Mouse (Mus musculus) hindbrain, embryonic 13.5 days (tissue): ENCODE measurements at regions not wholly inside any gene's neighbourhood (a gene's known extent, or its start where the extent isn't known, plus 50 kb on each side); places are given as distances from the start of the nearest gene placed in this dataset.

Source experiments
- ATAC-seq: fragments of 200-750 bp; cut with Nextera tagmentation; 2 replicates; pipeline ENCODE4 v1.8.0; 2017; ENCODE audit warnings: moderate TSS enrichment; ENCODE audit not compliant: low FRiP score
- H3K27ac ChIP-seq: fragments of 300-500 bp; sonication (generic); 2 replicates; pipeline ENCODE4 v1.5.1; 2015; ENCODE audit warnings: inconsistent platforms, mild to moderate bottlenecking, moderate library complexity
- H3K27me3 ChIP-seq: fragments of 300-500 bp; sonication (generic); 2 replicates; pipeline ENCODE4 v1.6.1; 2015; ENCODE audit warnings: mild to moderate bottlenecking, inconsistent platforms
- H3K36me3 ChIP-seq: fragments of 300-500 bp; sonication (generic); 2 replicates; pipeline ENCODE4 v1.6.1; 2015; ENCODE audit warnings: mild to moderate bottlenecking, inconsistent platforms
- H3K4me1 ChIP-seq: fragments of 300-500 bp; sonication (generic); replicated peaks from 2 replicates; pipeline ENCODE4 v1.6.1; 2015; ENCODE audit warnings: inconsistent platforms
- H3K4me2 ChIP-seq: fragments of 300-500 bp; sonication (generic); 2 replicates; pipeline ENCODE4 v1.6.1; 2015; ENCODE audit warnings: inconsistent platforms, mild to moderate bottlenecking, moderate library complexity
- H3K4me3 ChIP-seq: fragments of 300-500 bp; sonication (generic); 2 replicates; pipeline ENCODE4 v1.5.1; 2015; ENCODE audit warnings: mild to moderate bottlenecking, inconsistent platforms
- H3K9ac ChIP-seq: fragments of 300-500 bp; sonication (generic); 2 replicates; pipeline ENCODE4 v1.6.1; 2015; ENCODE audit warnings: mild to moderate bottlenecking, inconsistent platforms
- H3K9me3 ChIP-seq: fragments of 300-500 bp; sonication (generic); 2 replicates; pipeline ENCODE4 v1.6.1; 2016; ENCODE audit warnings: inconsistent platforms
- WGBS: fragments of 180-500 bp; shearing (Covaris S2); methylation state at CpG from one replicate; pipeline ENCODE4 v1.1.7; 2015; 5-methylcytosine and 5-hydroxymethylcytosine counted together

DNA sequence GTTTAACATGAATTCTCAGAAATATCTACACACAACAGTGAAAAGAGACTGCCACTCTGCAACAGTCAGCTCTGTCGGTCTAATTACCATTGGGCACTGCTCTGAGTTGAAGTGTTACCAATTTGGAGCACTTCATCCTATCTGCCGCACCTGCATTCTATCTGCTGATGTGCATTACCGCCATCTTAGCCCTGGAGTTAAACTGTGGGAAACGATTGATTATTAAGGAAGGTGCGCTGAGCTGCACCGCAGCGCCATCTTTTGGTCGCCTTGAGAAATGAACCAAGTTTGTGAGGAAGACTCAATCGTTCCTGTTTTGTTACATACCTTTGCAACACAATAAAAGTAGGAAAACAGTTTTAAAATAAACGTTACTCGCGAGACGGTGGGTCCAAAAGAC, 110.5 kb downstream of the Rergl start:
- no peak overlapping the region for H3K4me3 ChIP-seq
- H3K4me1 ChIP-seq, result no peaks in the 10 kb centered on the region
- H3K27ac ChIP-seq, result no peak overlapping the region
- no peaks in the 10 kb centered on the region for H3K9me3 ChIP-seq
- H3K36me3 ChIP-seq, result no peaks in the 10 kb centered on the region
- H3K27me3 ChIP-seq, result no peaks in the 10 kb centered on the region
- 7% methylated on average over 13 of the region's 13 CpGs for WGBS
- no peak overlapping the region for H3K9ac ChIP-seq
- H3K4me2 ChIP-seq, result no peak overlapping the region
- peak; percentile 73 for ATAC-seq

DNA sequence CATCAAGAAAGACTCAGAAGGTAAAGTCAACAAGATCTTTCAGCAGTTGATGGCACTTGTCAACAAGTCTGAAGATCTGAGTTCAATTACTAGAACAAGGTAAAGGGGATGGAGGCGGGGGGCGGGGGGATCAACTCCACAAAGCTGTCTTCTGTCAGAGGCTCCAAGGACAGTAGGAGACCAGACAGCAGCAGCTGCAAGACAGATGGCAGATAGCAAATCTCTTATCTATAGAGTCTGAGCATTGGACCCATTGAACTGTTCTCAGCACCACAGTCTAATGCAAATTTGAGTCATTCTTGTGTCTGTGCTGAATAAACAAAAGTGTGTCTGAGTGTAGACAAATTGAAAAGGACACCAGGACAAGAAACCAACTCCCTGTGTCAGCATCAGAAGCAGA, 150.8 kb downstream of the Rergl start:
- H3K36me3 ChIP-seq, result no peaks in the 10 kb centered on the region
- WGBS, result 90% methylated on average over 2 of the region's 2 CpGs
- H3K4me1 ChIP-seq, result no peaks in the 10 kb centered on the region
- ATAC-seq, result no peak
- no peak overlapping the region for H3K9ac ChIP-seq
- H3K4me2 ChIP-seq, result no peak overlapping the region
- H3K27me3 ChIP-seq, result no peaks in the 10 kb centered on the region
- H3K27ac ChIP-seq, result no peak overlapping the region
- no peak overlapping the region for H3K4me3 ChIP-seq
- H3K9me3 ChIP-seq, result no peaks in the 10 kb centered on the region; the same call in 1 of the 2 replicates

DNA sequence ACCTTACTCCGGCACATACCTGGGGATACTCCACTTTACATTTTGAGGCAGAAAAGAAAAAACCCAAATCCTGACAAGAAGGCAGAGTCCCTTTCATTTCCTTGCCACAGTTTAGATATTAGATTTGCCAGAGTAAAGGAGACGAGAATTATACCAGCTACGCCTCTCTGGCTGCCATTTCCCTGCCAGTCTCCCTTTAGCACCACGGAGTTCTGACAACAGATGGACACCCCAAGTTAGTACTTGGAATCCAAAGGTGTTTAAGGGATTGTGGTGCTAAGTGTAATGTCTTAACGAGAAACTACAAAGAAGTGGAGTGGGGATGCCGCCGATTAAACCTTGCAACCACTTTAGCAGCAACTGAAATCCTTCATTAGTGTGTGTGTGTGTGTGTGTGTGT, 176.6 kb downstream of the Rergl start:
- Histone ChIP-seq H3K9ac (no peak overlapping the region), H3K4me2 (no peak overlapping the region), H3K9me3 (no peaks in the 10 kb centered on the region), H3K4me3 (no peak overlapping the region), H3K27ac (no peak overlapping the region), H3K27me3 (no peaks in the 10 kb centered on the region), H3K4me1 (no peaks in the 10 kb centered on the region), H3K36me3 (no peaks in the 10 kb centered on the region)
- WGBS, result 89% methylated on average over 7 of the region's 7 CpGs
- ATAC-seq, result no peak

DNA sequence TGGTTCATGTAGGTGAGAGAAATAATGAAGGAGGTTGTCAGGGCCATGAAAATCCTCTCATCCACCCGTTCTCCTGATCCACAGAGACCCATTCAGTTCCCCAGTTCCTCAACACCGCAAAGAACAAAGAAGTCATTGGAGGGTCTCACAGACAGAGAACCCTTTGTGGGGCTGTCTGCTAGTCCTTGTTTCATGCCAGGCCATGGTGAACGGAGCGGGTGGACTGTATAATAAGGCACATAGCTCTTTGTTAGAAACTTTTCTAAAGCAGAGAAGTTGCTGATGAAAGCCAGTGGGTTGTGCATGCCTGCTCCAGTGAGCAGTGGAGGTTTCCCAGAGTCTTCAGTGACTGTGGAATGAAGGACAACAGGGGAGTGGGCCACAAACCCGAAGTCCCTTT, 194.1 kb downstream of the Rergl start:
- H3K4me1 ChIP-seq, result no peaks in the 10 kb centered on the region
- no peaks in the 10 kb centered on the region for H3K9me3 ChIP-seq
- ATAC-seq, result peak; percentile 78
- H3K4me2 ChIP-seq, result no peak overlapping the region
- WGBS, result 22% methylated on average over 5 of the region's 5 CpGs
- H3K27ac ChIP-seq, result 0 out of 2 replicates have a peak overlapping the region, but pooled peaks have one; percentile 40
- H3K4me3 ChIP-seq, result no peak overlapping the region
- H3K36me3 ChIP-seq, result no peaks in the 10 kb centered on the region
- no peaks in the 10 kb centered on the region for H3K27me3 ChIP-seq
- no peak overlapping the region for H3K9ac ChIP-seq

DNA sequence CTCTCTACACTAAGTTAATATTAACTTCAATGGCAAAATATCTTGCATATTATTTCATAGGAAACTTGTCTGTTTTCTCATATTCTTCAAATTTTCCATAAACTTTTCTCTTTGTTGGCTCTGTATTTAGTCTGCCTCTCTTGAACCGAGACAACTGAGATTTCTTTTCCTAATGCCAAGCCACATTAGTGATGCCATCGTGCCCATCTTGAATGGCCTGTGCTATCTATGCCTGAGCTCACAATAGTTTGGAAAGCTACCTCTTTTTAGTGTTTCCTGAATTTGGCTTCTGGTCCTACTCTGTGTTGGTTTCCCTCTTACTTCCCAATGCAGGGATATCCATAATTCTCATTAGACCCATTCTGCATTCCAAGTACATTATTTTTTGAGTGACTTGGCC, 197.5 kb downstream of the Rergl start:
- no peak for ATAC-seq
- H3K4me3 ChIP-seq, result no peak overlapping the region
- no peaks in the 10 kb centered on the region for H3K9me3 ChIP-seq
- H3K27ac ChIP-seq, result no peak overlapping the region
- H3K27me3 ChIP-seq, result no peaks in the 10 kb centered on the region
- H3K4me1 ChIP-seq, result no peaks in the 10 kb centered on the region
- H3K4me2 ChIP-seq, result no peak overlapping the region
- WGBS, result 83% methylated on average over 2 of the region's 2 CpGs
- no peak overlapping the region for H3K9ac ChIP-seq
- no peaks in the 10 kb centered on the region for H3K36me3 ChIP-seq

DNA sequence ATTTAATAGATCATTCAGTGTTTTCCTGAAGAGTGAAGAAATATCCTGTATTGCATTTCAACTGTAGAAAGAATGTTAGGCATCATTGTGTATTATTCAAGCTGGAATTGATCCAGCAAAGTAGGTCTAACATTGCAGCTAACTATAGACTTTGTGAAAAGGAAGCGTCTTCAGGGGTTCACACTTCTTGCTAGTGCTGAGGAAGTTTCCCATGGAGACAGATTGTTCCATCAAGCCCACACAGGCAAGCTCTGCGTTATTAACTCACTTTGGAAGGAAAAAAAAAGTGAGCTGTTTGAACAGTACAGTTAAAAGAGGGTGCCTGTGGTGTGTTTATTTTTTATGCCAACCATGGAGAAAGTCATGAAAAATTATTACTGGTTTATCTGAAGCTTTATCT, 206.1 kb downstream of the Rergl start:
- H3K9me3 ChIP-seq, result no peaks in the 10 kb centered on the region
- ATAC-seq, result no peak
- no peak overlapping the region for H3K27ac ChIP-seq
- H3K27me3 ChIP-seq, result no peaks in the 10 kb centered on the region
- H3K4me3 ChIP-seq, result no peak overlapping the region
- no peak overlapping the region for H3K9ac ChIP-seq
- no peaks in the 10 kb centered on the region for H3K4me1 ChIP-seq
- no peaks in the 10 kb centered on the region for H3K36me3 ChIP-seq
- no peak overlapping the region for H3K4me2 ChIP-seq
- 53% methylated on average over 2 of the region's 2 CpGs for WGBS

DNA sequence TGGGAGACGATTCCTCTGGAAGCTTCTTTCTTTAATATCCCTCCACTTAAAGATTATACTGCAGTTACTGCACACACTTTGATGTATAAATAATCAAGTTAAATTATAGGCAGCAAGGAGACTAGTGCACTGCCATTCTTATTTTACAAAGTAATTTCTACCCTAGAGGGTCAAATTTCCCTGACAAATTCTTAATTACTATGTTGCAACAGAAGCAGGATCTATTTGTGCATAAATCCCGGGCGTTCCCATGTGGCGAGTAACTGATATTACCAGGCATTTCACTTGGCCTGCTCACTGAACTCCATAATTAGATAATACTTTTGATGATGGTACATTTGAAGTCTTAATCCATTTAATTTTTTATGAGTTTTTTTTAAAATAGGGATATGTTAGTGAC, 222.7 kb downstream of the Rergl start:
- ATAC-seq, result no peak

DNA sequence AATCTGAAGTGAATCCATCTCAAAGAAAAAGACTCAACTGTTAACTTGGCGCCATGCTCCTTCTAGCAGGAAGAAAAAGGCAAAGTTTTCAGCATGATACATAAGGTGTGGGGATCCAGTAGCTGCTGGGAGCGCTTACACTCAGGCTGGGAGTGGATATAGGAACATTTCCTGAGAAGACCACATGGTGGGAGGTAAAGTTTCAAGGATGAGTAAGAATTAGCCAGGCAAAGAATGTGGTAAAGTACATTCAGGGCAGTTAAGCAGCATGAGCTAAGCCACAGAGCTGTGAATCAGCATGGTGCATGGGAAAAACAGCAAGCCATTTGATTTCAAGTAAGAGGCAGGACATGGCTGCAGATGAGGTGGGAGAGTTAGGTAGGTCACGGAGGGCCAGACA, 226.3 kb downstream of the Rergl start:
- no peaks in the 10 kb centered on the region for H3K27me3 ChIP-seq
- no peaks in the 10 kb centered on the region for H3K9me3 ChIP-seq
- no peak overlapping the region for H3K27ac ChIP-seq
- H3K4me2 ChIP-seq, result no peak overlapping the region
- H3K4me1 ChIP-seq, result no peaks in the 10 kb centered on the region
- no peaks in the 10 kb centered on the region for H3K36me3 ChIP-seq
- 58% methylated on average over 3 of the region's 3 CpGs for WGBS
- no peak overlapping the region for H3K4me3 ChIP-seq
- no peak for ATAC-seq
- no peak overlapping the region for H3K9ac ChIP-seq

More for the DNA sequence above, 222.7 kb downstream of the Rergl start:
- 64% methylated on average over 4 of the region's 4 CpGs for WGBS
- H3K27ac ChIP-seq, result no peak overlapping the region
- no peaks in the 10 kb centered on the region for H3K4me1 ChIP-seq
- no peak overlapping the region for H3K4me3 ChIP-seq
- no peak overlapping the region for H3K4me2 ChIP-seq
- no peaks in the 10 kb centered on the region for H3K27me3 ChIP-seq
- no peak overlapping the region for H3K9ac ChIP-seq
- no peaks in the 10 kb centered on the region for H3K36me3 ChIP-seq
- H3K9me3 ChIP-seq, result no peaks in the 10 kb centered on the region

DNA sequence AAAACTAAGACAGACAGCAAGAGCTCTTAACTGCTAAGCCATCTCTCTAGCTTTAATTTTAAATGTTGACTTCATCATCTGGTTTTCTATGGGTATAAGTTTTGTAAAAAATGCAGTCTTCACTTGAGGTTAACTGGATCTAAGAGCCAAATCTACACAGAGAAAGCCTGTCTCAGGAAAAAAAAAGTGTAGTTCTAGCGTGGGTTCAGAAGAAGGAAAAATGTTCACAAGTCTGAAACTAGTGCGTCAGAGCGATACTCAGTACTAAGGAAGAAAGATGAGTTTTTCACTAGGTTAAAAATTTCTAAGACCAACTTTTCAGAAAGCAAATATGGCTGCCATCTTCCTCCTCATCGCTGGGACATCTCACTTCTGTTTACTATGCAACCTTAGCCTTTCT, 248.1 kb downstream of the Rergl start:
- no peaks in the 10 kb centered on the region for H3K27me3 ChIP-seq
- H3K36me3 ChIP-seq, result no peaks in the 10 kb centered on the region
- H3K27ac ChIP-seq, result no peak overlapping the region
- WGBS, result 97% methylated on average over 4 of the region's 4 CpGs
- H3K4me1 ChIP-seq, result no peaks in the 10 kb centered on the region
- H3K9me3 ChIP-seq, result no peaks in the 10 kb centered on the region
- ATAC-seq, result no peak
- no peak overlapping the region for H3K9ac ChIP-seq
- no peak overlapping the region for H3K4me3 ChIP-seq
- H3K4me2 ChIP-seq, result no peak overlapping the region

DNA sequence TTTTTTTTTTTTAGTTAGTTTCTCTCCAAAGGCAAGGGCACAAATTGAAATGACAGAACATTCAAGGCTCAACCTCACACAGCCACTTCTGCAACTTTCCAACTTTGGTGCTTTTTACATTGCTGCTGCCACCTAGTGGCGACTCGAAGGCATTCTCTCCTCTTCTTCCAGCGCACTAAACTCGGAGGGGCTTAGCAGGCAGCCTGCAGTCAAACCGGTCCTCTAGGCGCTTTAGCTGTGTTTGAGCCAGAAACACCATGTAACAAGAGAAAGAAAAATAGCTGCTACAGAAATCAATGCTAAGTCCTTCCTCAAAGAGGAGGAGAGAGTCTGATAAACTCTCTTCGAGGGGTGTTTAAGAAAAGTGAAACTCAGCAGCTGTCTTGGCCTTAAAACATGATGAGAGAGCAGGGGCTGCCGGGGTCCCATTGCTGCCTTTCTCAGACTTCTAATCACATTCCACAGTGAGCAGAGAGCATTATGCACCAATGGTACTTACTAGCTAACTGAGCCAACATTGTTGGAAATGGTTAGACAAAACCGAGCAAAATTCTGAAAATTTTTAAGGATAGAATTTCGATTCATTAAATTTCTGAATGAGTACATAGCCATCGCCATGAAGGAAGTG, 252.7 kb downstream of the Rergl start:
- H3K9me3 ChIP-seq, result 0 out of 2 replicates have a peak, but pooled peaks cover 3% of the 10 kb centered on the region
- H3K4me1 ChIP-seq, result no peaks in the 10 kb centered on the region
- 40% methylated on average over 11 of the region's 11 CpGs for WGBS
- H3K27me3 ChIP-seq, result no peaks in the 10 kb centered on the region
- no peak overlapping the region for H3K9ac ChIP-seq
- no peaks in the 10 kb centered on the region for H3K36me3 ChIP-seq
- ATAC-seq, result peak; percentile 73
- no peak overlapping the region for H3K4me3 ChIP-seq
- no peak overlapping the region for H3K27ac ChIP-seq
- no peak overlapping the region for H3K4me2 ChIP-seq

DNA sequence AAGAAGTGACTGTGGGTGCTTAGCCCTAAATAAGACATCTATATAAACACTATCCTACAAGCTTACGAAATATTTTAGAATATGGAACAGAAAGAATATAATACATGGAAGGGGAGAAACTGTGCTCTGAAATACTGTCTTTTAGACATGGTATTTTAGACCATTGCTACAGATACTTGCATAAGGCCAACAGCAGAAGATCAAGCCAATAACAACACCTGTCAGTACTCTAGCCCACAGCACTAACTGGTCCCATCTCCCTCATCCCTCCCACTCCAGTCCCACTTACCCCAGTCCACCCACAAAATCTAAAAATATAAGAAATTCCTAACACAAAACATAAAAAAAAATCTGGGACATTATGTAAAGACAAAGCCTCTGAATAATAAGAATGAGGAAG, 275.6 kb downstream of the Rergl start:
- 83% methylated on average over 1 of the region's 1 CpGs for WGBS
- Histone ChIP-seq H3K27ac (no peak overlapping the region), H3K27me3 (no peaks in the 10 kb centered on the region), H3K36me3 (no peaks in the 10 kb centered on the region), H3K9me3 (no peaks in the 10 kb centered on the region), H3K4me2 (no peak overlapping the region), H3K4me3 (no peak overlapping the region), H3K4me1 (no peaks in the 10 kb centered on the region), H3K9ac (no peak overlapping the region)
- ATAC-seq, result no peak

DNA sequence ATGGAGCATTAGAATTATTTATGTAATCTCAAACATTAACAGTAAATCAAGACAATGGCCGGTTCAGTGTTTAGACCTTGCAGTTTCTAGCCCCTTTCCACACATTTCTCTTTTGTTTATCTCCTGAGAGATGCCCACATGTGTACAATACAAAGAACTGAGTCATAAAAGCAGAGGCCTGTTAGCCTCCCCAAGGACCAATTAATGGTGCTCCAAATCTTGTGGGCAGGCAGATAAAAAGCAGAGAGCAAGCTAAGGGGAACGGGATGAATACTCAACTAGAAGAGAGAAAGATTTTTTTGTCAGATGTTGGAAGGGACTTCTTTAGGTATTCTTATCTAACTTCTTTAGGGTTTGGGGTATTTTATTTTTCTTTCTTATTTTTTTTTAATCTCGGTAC, 287.3 kb downstream of the Rergl start:
- Histone ChIP-seq H3K27ac (no peak overlapping the region), H3K36me3 (no peaks in the 10 kb centered on the region), H3K4me3 (no peak overlapping the region), H3K27me3 (no peaks in the 10 kb centered on the region), H3K9me3 (no peaks in the 10 kb centered on the region), H3K4me1 (no peaks in the 10 kb centered on the region), H3K9ac (no peak overlapping the region), H3K4me2 (no peak overlapping the region)
- 72% methylated on average over 3 of the region's 3 CpGs for WGBS
- ATAC-seq, result no peak

DNA sequence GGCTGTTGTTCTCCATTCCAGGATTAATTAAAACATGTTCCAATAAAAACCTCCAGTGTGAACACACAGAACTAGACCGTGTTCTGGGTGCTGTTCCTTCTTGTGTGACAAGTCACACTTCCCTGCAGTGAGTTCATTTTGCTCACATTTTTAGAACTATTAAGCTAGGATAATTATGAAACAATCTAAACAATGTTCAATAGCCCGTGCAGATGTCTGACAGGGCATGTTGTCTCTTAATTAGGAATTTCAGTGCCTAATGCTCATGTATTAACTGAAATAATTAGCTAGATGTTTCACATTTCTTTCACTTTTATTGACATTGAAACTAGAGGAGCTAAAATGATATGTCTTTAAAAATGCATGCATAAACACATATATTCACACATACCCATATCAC, 291.5 kb downstream of the Rergl start:
- Histone ChIP-seq H3K27me3 (no peaks in the 10 kb centered on the region), H3K4me1 (no peaks in the 10 kb centered on the region), H3K9ac (no peak overlapping the region), H3K27ac (no peak overlapping the region), H3K4me3 (no peak overlapping the region), H3K36me3 (no peaks in the 10 kb centered on the region), H3K4me2 (no peak overlapping the region), H3K9me3 (no peaks in the 10 kb centered on the region; the same call in 1 of the 2 replicates)
- 68% methylated on average over 2 of the region's 2 CpGs for WGBS
- no peak for ATAC-seq
